Mouse (Mus musculus): ENCODE results near the gene Itsn2. TPM values are rescaled to one million over a fixed set of nuclear protein-coding genes. Genes with fewer than 3 reads are reported as not detected.

Gene Itsn2
- polyA plus RNA-seq, 1 experiment = 8.4 TPM

- TF ChIP-seq REST (IDR thresholded peaks at IDR 0.05; ENCODE audit: insufficient read depth, insufficient read length) (no peak), USF1 (IDR thresholded peaks at IDR 0.05; ENCODE audit: low read depth) (no peak)
- H3K36me3 ChIP-seq (ENCODE audit: control insufficient read depth, insufficient read depth) = no peaks in the 10 kb centered on the region
- H3K4me2 ChIP-seq (ENCODE audit: low read depth) = no peak overlapping the region
- H3K27me3 ChIP-seq (ENCODE audit: control insufficient read depth, insufficient read depth, insufficient read length) = no peaks in the 10 kb centered on the region
- H3ac ChIP-seq (ENCODE audit: control insufficient read depth, insufficient read length) = no peak overlapping the region
- no peak overlapping the region for H3K4me3 ChIP-seq
- H3K79me2 ChIP-seq (ENCODE audit: control insufficient read depth, insufficient read depth) = peaks cover 21% of the 10 kb centered on the region
These were observed 22.3 kb downstream of the Itsn2 start for GRCm38 (mm10) chr12:4614722-4615121.

GRCm38 (mm10) chr12:4624201-4624600, 31.8 kb downstream of the Itsn2 start:
- no peak overlapping the region for H3K4me3 ChIP-seq
- peaks cover 16% of the 10 kb centered on the region for H3K36me3 ChIP-seq (ENCODE audit: control insufficient read depth, insufficient read depth)
- H3K4me2 ChIP-seq (ENCODE audit: low read depth) = no peak overlapping the region
- peaks cover 5% of the 10 kb centered on the region for H3K79me2 ChIP-seq (ENCODE audit: control insufficient read depth, insufficient read depth)
- H3K27me3 ChIP-seq (ENCODE audit: control insufficient read depth, insufficient read depth, insufficient read length) = no peaks in the 10 kb centered on the region
- no peak for TF ChIP-seq MYOD1 (IDR thresholded peaks at IDR 0.05; ENCODE audit: control insufficient read depth in 1 of 3, insufficient read length in 2 of 3, low read depth in 2 of 3)
- TF ChIP-seq MYOG (IDR thresholded peaks at IDR 0.05; ENCODE audit: control insufficient read depth in 1 of 3, insufficient read depth in 1 of 3, insufficient read length in 2 of 3, low read depth in 2 of 3) = no peak
- no peak for TF ChIP-seq E2F4 (IDR thresholded peaks at IDR 0.05; ENCODE audit: insufficient read depth)
- no peak for TF ChIP-seq TCF12 (IDR thresholded peaks at IDR 0.05; ENCODE audit: insufficient read depth, poor library complexity, severe bottlenecking)
- TF ChIP-seq TCF3 (IDR thresholded peaks at IDR 0.05; ENCODE audit: insufficient read length, low read depth) = no peak
- TF ChIP-seq POLR2A (IDR thresholded peaks at IDR 0.05; ENCODE audit: insufficient read length, low read depth) = no peak
- TF ChIP-seq CEBPB (IDR thresholded peaks at IDR 0.05; ENCODE audit: insufficient read depth, poor library complexity, severe bottlenecking) = no peak
- TF ChIP-seq MAX (IDR thresholded peaks at IDR 0.05; ENCODE audit: low read depth) = no peak
- TF ChIP-seq USF1 (IDR thresholded peaks at IDR 0.05; ENCODE audit: low read depth) = no peak
- no peak for TF ChIP-seq REST (IDR thresholded peaks at IDR 0.05; ENCODE audit: insufficient read depth, insufficient read length)
- no peak for TF ChIP-seq SRF (IDR thresholded peaks at IDR 0.05; ENCODE audit: control insufficient read depth, insufficient read length, low read depth)
- TF ChIP-seq POLR2AphosphoS2 (IDR thresholded peaks at IDR 0.05; ENCODE audit: insufficient read length, low read depth) = no peak
- no peak overlapping the region for H3ac ChIP-seq (ENCODE audit: control insufficient read depth, insufficient read length)

GRCm38 (mm10) chr12:4632957-4633356, 40.5 kb downstream of the Itsn2 start:
- H3K36me3 ChIP-seq (ENCODE audit: control insufficient read depth, insufficient read depth) = peaks cover 69% of the 10 kb centered on the region
- H3K4me2 ChIP-seq (ENCODE audit: low read depth) = no peak overlapping the region
- H3ac ChIP-seq (ENCODE audit: control insufficient read depth, insufficient read length) = no peak overlapping the region
- TF ChIP-seq POLR2AphosphoS2 (IDR thresholded peaks at IDR 0.05; ENCODE audit: insufficient read length, low read depth) (no peak), MYOG (IDR thresholded peaks at IDR 0.05; ENCODE audit: control insufficient read depth in 1 of 3, insufficient read depth in 1 of 3, insufficient read length in 2 of 3, low read depth in 2 of 3) (no peak), E2F4 (IDR thresholded peaks at IDR 0.05; ENCODE audit: insufficient read depth) (no peak), MAX (IDR thresholded peaks at IDR 0.05; ENCODE audit: low read depth) (no peak), REST (IDR thresholded peaks at IDR 0.05; ENCODE audit: insufficient read depth, insufficient read length) (no peak), CEBPB (IDR thresholded peaks at IDR 0.05; ENCODE audit: insufficient read depth, poor library complexity, severe bottlenecking) (no peak), POLR2A (IDR thresholded peaks at IDR 0.05; ENCODE audit: insufficient read length, low read depth) (no peak), TCF12 (IDR thresholded peaks at IDR 0.05; ENCODE audit: insufficient read depth, poor library complexity, severe bottlenecking) (no peak), TCF3 (IDR thresholded peaks at IDR 0.05; ENCODE audit: insufficient read length, low read depth) (no peak)
- H3K79me2 ChIP-seq (ENCODE audit: control insufficient read depth, insufficient read depth) = no peaks in the 10 kb centered on the region
- no peaks in the 10 kb centered on the region for H3K27me3 ChIP-seq (ENCODE audit: control insufficient read depth, insufficient read depth, insufficient read length)
- no peak overlapping the region for H3K4me3 ChIP-seq

- H3K36me3 ChIP-seq (ENCODE audit: control insufficient read depth, insufficient read depth) = peaks cover 42% of the 10 kb centered on the region
- H3K4me3 ChIP-seq = no peak overlapping the region
- TF ChIP-seq SRF (IDR thresholded peaks at IDR 0.05; ENCODE audit: control insufficient read depth, insufficient read length, low read depth) = no peak
- TF ChIP-seq TCF3 (IDR thresholded peaks at IDR 0.05; ENCODE audit: insufficient read length, low read depth) = no peak
- no peak for TF ChIP-seq TCF12 (IDR thresholded peaks at IDR 0.05; ENCODE audit: insufficient read depth, poor library complexity, severe bottlenecking)
- no peak for TF ChIP-seq USF1 (IDR thresholded peaks at IDR 0.05; ENCODE audit: low read depth)
- no peak for TF ChIP-seq REST (IDR thresholded peaks at IDR 0.05; ENCODE audit: insufficient read depth, insufficient read length)
- TF ChIP-seq MYOD1 (IDR thresholded peaks at IDR 0.05; ENCODE audit: control insufficient read depth in 1 of 3, insufficient read length in 2 of 3, low read depth in 2 of 3) = no peak
- TF ChIP-seq E2F4 (IDR thresholded peaks at IDR 0.05; ENCODE audit: insufficient read depth) = no peak
- TF ChIP-seq CEBPB (IDR thresholded peaks at IDR 0.05; ENCODE audit: insufficient read depth, poor library complexity, severe bottlenecking) = no peak
- TF ChIP-seq MYOG (IDR thresholded peaks at IDR 0.05; ENCODE audit: control insufficient read depth in 1 of 3, insufficient read depth in 1 of 3, insufficient read length in 2 of 3, low read depth in 2 of 3) = no peak
- TF ChIP-seq POLR2A (IDR thresholded peaks at IDR 0.05; ENCODE audit: insufficient read length, low read depth) = no peak
- TF ChIP-seq POLR2AphosphoS2 (IDR thresholded peaks at IDR 0.05; ENCODE audit: insufficient read length, low read depth) = no peak
- TF ChIP-seq MAX (IDR thresholded peaks at IDR 0.05; ENCODE audit: low read depth) = no peak
These were observed 46.0 kb downstream of the Itsn2 start for GRCm38 (mm10) chr12:4638438-4638837.

GRCm38 (mm10) chr12:4640737-4641136, 48.3 kb downstream of the Itsn2 start:
- H3K27me3 ChIP-seq (ENCODE audit: control insufficient read depth, insufficient read depth, insufficient read length) = no peaks in the 10 kb centered on the region
- H3K79me2 ChIP-seq (ENCODE audit: control insufficient read depth, insufficient read depth) = no peaks in the 10 kb centered on the region
- H3ac ChIP-seq (ENCODE audit: control insufficient read depth, insufficient read length) = no peak overlapping the region
- no peak overlapping the region for H3K4me2 ChIP-seq (ENCODE audit: low read depth)
- peaks cover 34% of the 10 kb centered on the region for H3K36me3 ChIP-seq (ENCODE audit: control insufficient read depth, insufficient read depth)
- no peak for TF ChIP-seq POLR2A (IDR thresholded peaks at IDR 0.05; ENCODE audit: insufficient read length, low read depth)
- no peak for TF ChIP-seq USF1 (IDR thresholded peaks at IDR 0.05; ENCODE audit: low read depth)
- no peak for TF ChIP-seq REST (IDR thresholded peaks at IDR 0.05; ENCODE audit: insufficient read depth, insufficient read length)
- TF ChIP-seq TCF12 (IDR thresholded peaks at IDR 0.05; ENCODE audit: insufficient read depth, poor library complexity, severe bottlenecking) = no peak
- TF ChIP-seq MYOG (IDR thresholded peaks at IDR 0.05; ENCODE audit: control insufficient read depth in 1 of 3, insufficient read depth in 1 of 3, insufficient read length in 2 of 3, low read depth in 2 of 3) = no peak
- no peak for TF ChIP-seq MYOD1 (IDR thresholded peaks at IDR 0.05; ENCODE audit: control insufficient read depth in 1 of 3, insufficient read length in 2 of 3, low read depth in 2 of 3)
- TF ChIP-seq TCF3 (IDR thresholded peaks at IDR 0.05; ENCODE audit: insufficient read length, low read depth) = no peak
- H3K4me3 ChIP-seq = no peak overlapping the region

More at GRCm38 (mm10) chr12:4638438-4638837, 46.0 kb downstream of the Itsn2 start:
- Histone ChIP-seq H3K4me2 (ENCODE audit: low read depth) (no peak overlapping the region), H3K27me3 (ENCODE audit: control insufficient read depth, insufficient read depth, insufficient read length) (no peaks in the 10 kb centered on the region), H3K79me2 (ENCODE audit: control insufficient read depth, insufficient read depth) (no peaks in the 10 kb centered on the region), H3ac (ENCODE audit: control insufficient read depth, insufficient read length) (no peak overlapping the region)

Data from myocyte (in vitro differentiated cells).